Mouse (Mus musculus) ovary, adult 2 months (tissue): ENCODE measurements around the gene Clec4g. TPM values are rescaled to one million over a fixed set of nuclear protein-coding genes. Genes with fewer than 3 reads are reported as not detected.

Experiments
- polyA plus RNA-seq: library from polyadenylated mRNA; depleted of rRNA; stranded (reverse); fragments of >200 nt; gene quantifications from 2 replicates; pipeline ENCODE4 v1.2.3, GENCODE M21; 2012; rRNA removed

Gene Clec4g
- polyA plus RNA-seq = 0.22 TPM in 1 of 2 replicates, not detected in the other

GRCm38 (mm10) chr8:3720551-3720950, at the start of gene Clec4g:
TSS of gene Clec4g (minus strand) at chr8:3720651.

GRCm38 (mm10) chr8:3748761-3749160, 28.3 kb upstream of the Clec4g start, which contains the start of gene Cd209a:
TSS of gene Cd209a (minus strand) at chr8:3748984.

GRCm38 (mm10) chr8:3694121-3694520, 26.3 kb downstream of the Clec4g start, which contains the start of gene Fcer2a:
TSS of gene Fcer2a (minus strand) at chr8:3694175.

GRCm38 (mm10) chr8:3676131-3676992, 44.1 kb downstream of the Clec4g start, which contains the start of gene Trappc5:
TSS of gene Trappc5 (plus strand) at chr8:3676299.

GRCm38 (mm10) chr8:3671980-3672491, 48.4 kb downstream of the Clec4g start, which contains the start of gene Fcor:
TSS of gene Fcor (minus strand) at chr8:3672362.

GRCm38 (mm10) chr8:3665507-3665906, 54.9 kb downstream of the Clec4g start, which contains the start of gene Mcemp1:
TSS of gene Mcemp1 (plus strand) at chr8:3665754.

Other genes starting within 250 kb of the Clec4g start
- 0.19 and 0.23 TPM in 2 replicates for gene Tex45, start 249.8 kb downstream of the Clec4g start, polyA plus RNA-seq
- 125 and 143 TPM in 2 replicates for gene Zfp358, start 227.5 kb downstream of the Clec4g start, polyA plus RNA-seq
- gene Mcoln1, start 220.2 kb downstream of the Clec4g start, polyA plus RNA-seq = 399 and 751 TPM in 2 replicates
- 89.5 and 91.8 TPM in 2 replicates for gene Pnpla6, start 205.3 kb downstream of the Clec4g start, polyA plus RNA-seq
- gene C330021F23Rik, start 152.7 kb downstream of the Clec4g start, polyA plus RNA-seq = 0.18 and 1.8 TPM in 2 replicates
- 20.9 and 23.5 TPM in 2 replicates for gene Camsap3, start 133.4 kb downstream of the Clec4g start, polyA plus RNA-seq
- 93.2 and 110 TPM in 2 replicates for gene Xab2, start 99.3 kb downstream of the Clec4g start, polyA plus RNA-seq
- gene Pet100, start 99.1 kb downstream of the Clec4g start, polyA plus RNA-seq = 1.6 and 2.2 TPM in 2 replicates
- not detected in 2 replicates for gene Pcp2, start 95.1 kb downstream of the Clec4g start, polyA plus RNA-seq
- 171 and 235 TPM in 2 replicates for gene Stxbp2, start 89.7 kb downstream of the Clec4g start, polyA plus RNA-seq
- gene Retn, start 64.9 kb downstream of the Clec4g start, polyA plus RNA-seq = 49.5 and 60.2 TPM in 2 replicates
- gene Mcemp1, start 54.9 kb downstream of the Clec4g start, polyA plus RNA-seq = 0.36 and 0.55 TPM in 2 replicates
- gene Fcor, start 48.3 kb downstream of the Clec4g start, polyA plus RNA-seq = 11.6 and 13.8 TPM in 2 replicates
- 40.3 and 41.1 TPM in 2 replicates for gene Trappc5, start 44.4 kb downstream of the Clec4g start, polyA plus RNA-seq
- gene Fcer2a, start 26.5 kb downstream of the Clec4g start, polyA plus RNA-seq = 0.11 and 0.20 TPM in 2 replicates
- 1.3 and 1.4 TPM in 2 replicates for gene Cd209a, start 28.3 kb upstream of the Clec4g start, polyA plus RNA-seq
- gene Cd209e, start 133.7 kb upstream of the Clec4g start, polyA plus RNA-seq = not detected in 2 replicates
- gene Cd209d, start 157.9 kb upstream of the Clec4g start, polyA plus RNA-seq = 0.24 and 0.63 TPM in 2 replicates
- gene Cd209b, start 206.2 kb upstream of the Clec4g start, polyA plus RNA-seq = 0.33 and 0.49 TPM in 2 replicates
- gene Cd209c, start 234.1 kb upstream of the Clec4g start, polyA plus RNA-seq = 0.54 and 0.64 TPM in 2 replicates